Mouse (Mus musculus) CD4-positive, CD25-positive, alpha-beta regulatory T cell (primary cell): Measurements from ENCODE around the gene Abcc1. TPM values are rescaled to one million over a fixed set of nuclear protein-coding genes. Genes with fewer than 3 reads are reported as not detected.

ENCODE experiments used
- polyA plus RNA-seq: library from polyadenylated mRNA; unstranded; fragments of 100-300 nt; shearing (Covaris generic); gene quantifications from one replicate; pipeline ENCODE4 v1.2.1, GENCODE M21; 2017

The Abcc1 gene
- polyA plus RNA-seq, result 31.1 TPM

DNA sequence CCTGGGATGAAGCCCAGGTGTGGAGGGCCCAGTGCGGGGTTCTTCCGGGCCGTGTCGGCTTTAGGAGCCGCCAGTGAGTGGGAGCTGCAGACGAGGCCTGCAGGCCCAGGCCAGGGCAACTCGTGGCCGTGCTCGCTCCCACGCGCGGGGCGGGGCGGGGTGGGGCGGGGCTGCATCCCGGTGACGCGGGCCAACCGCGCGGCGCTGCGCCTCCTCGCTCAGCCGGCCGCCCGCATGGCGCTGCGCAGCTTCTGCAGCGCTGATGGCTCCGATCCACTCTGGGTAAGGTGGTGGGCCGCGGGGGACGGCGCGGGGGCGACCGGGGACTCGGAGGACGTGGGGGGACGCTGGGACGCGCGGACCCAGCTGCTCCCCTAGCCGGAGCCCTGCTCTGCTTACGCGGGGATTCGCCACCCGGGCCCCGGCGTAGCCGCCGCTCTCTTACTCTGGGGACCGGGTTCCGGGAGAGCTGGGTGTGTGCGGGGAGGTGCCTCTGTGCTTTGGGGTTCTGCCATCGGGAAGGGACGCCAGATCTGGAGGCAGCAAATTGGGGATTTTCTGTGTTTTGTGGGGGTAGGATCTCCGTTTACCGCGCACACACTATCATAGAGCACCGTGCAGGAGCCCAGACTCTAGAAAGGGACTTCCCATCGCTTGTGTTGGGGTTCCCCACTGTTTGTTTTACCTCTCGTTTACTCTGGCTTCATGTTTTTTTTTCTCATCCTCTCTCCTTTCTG lies at the start of gene Abcc1:
TSS of gene Abcc1 (plus strand) at position 197 of the 737 bp plus-strand sequence.

DNA sequence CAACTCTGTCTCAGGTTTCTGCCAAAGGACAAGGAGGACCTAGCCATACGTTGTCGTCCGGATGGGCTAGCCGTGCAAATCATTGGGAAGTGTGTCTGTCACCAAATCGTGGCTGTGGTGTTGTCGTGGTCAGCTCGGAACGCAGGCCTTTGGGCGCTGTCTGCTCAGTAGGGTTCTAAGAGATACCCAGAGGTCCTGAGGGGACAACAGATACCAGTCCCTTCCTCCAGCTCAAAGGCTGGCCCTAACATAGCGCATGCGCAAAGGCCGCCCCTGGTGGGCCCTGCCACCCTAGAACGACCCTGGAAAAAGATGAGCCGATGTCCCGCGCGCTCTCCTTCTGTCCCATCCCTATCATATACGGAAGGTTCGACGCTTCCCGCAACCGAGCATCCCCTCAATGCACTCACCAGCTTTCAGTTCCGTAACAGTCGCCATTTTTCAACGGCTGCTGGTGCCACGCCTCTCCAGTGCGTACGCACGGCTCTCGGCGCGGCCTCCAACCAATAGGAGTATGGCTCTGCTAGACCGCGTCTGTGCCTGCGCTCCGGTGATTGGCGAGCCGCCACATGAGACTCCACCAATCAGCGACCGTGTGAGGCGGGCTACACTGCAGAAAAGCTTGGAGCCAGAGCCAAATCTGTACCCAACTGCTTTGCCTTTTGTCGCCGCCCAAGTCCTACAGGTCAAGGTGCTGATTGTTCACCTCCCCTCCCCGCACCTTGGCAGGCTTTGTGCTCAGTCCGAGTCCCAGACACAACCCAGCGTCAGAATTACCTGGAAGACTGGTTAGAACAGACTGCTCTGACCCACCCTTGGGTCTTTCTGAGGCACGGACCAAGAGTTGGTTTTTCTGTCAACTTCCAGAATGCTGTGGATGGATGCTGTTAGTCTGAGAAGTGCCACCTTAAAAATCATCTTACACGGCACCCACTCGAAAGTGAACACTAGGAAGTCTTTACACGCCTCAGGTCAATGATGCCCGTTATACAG lies 44.2 kb upstream of the Abcc1 start, which contains the start of gene Fopnl:
TSS of gene Fopnl (minus strand) at position 522 of the 993 bp plus-strand sequence.

Other genes starting within 250 kb of the Abcc1 start
- gene Nde1, start 198.3 kb upstream of the Abcc1 start, polyA plus RNA-seq, result 88.6 TPM
- 6.1 TPM for gene Marf1, start 198.2 kb upstream of the Abcc1 start, polyA plus RNA-seq
- 0.04 TPM for gene Myh11, start 70.2 kb upstream of the Abcc1 start, polyA plus RNA-seq
- gene Fopnl, start 44.2 kb upstream of the Abcc1 start, polyA plus RNA-seq, result 124 TPM
- gene A630010A05Rik, start 200.8 kb downstream of the Abcc1 start, polyA plus RNA-seq, result not detected